Mouse (Mus musculus): Measurements from ENCODE around the gene Slc35d3.

GRCm38 (mm10) chr10:19852776-19853175, 1.5 kb upstream of the Slc35d3 start:
- TF ChIP-seq CTCF (IDR thresholded peaks at IDR 0.05; ENCODE audit: low read depth) (no peak), EP300 (IDR thresholded peaks at IDR 0.05; ENCODE audit: low read depth) (no peak)

Data from heart, postnatal 0 days (tissue).